Mouse (Mus musculus) hindbrain, embryonic 16.5 days (tissue): Measurements from ENCODE around the gene Plbd1. TPM values are rescaled to one million over a fixed set of nuclear protein-coding genes. Genes with fewer than 3 reads are reported as not detected.
A peak's percentile ranks its signal among the peaks of the same experiment; 100 is the strongest.

Source experiments
- ATAC-seq: fragments of 200-750 bp; cut with Nextera tagmentation; 2 replicates; pipeline ENCODE4 v1.8.0; 2017; ENCODE audit warnings: moderate TSS enrichment, moderate library complexity
- H3K27ac ChIP-seq: fragments of 300-500 bp; sonication (generic); 2 replicates; pipeline ENCODE4 v1.5.1; 2014; ENCODE audit warnings: low read depth, mild to moderate bottlenecking, control low read depth, low read length, moderate library complexity
- H3K27me3 ChIP-seq: fragments of 300-500 bp; sonication (generic); replicated peaks from 2 replicates; pipeline ENCODE4 v1.6.1; 2014; ENCODE audit warnings: low read length; ENCODE audit not compliant: control insufficient read depth, insufficient read depth
- H3K36me3 ChIP-seq: fragments of 300-500 bp; sonication (generic); 2 replicates; pipeline ENCODE4 v1.6.1; 2014; ENCODE audit warnings: mild to moderate bottlenecking, low read length, moderate library complexity, mixed read lengths; ENCODE audit not compliant: control insufficient read depth, insufficient read depth
- H3K4me1 ChIP-seq: fragments of 300-500 bp; sonication (generic); 2 replicates; pipeline ENCODE4 v1.6.1; 2014; ENCODE audit warnings: low read depth, low read length; ENCODE audit not compliant: control insufficient read depth, insufficient read depth
- H3K4me2 ChIP-seq: fragments of 300-500 bp; sonication (generic); 2 replicates; pipeline ENCODE4 v1.6.1; 2014; ENCODE audit warnings: mild to moderate bottlenecking, low read length, control low read depth, moderate library complexity
- H3K4me3 ChIP-seq: fragments of 300-500 bp; sonication (generic); 2 replicates; pipeline ENCODE4 v1.5.1; 2014; ENCODE audit warnings: mild to moderate bottlenecking, low read length, control low read depth, moderate library complexity
- H3K9ac ChIP-seq: fragments of 300-500 bp; sonication (generic); 2 replicates; pipeline ENCODE4 v1.6.1; 2014; ENCODE audit warnings: low read depth, mild to moderate bottlenecking, control low read depth, low read length, moderate library complexity
- H3K9me3 ChIP-seq: fragments of 300-500 bp; sonication (generic); 2 replicates; pipeline ENCODE4 v1.6.1; 2014; ENCODE audit warnings: mild to moderate bottlenecking, low read length, moderate library complexity; ENCODE audit not compliant: control insufficient read depth
- WGBS: fragments of 180-500 bp; shearing (Covaris S2); extraction: QIAGEN DNeasy Blood & Tissue Kit; methylation state at CpG from one replicate; pipeline ENCODE4 v1.1.7; 2014; 5-methylcytosine and 5-hydroxymethylcytosine counted together
- polyA plus RNA-seq: library from polyadenylated mRNA; unstranded; fragments of >200 nt; fragmentation: Nextera tagmentation; extraction: Ambion mirVana; gene quantifications from 2 replicates; pipeline ENCODE4 v1.2.1, GENCODE M21; 2015

Plbd1 gene
- polyA plus RNA-seq, 1 experiment from 2014 or later = 2.0 TPM

DNA sequence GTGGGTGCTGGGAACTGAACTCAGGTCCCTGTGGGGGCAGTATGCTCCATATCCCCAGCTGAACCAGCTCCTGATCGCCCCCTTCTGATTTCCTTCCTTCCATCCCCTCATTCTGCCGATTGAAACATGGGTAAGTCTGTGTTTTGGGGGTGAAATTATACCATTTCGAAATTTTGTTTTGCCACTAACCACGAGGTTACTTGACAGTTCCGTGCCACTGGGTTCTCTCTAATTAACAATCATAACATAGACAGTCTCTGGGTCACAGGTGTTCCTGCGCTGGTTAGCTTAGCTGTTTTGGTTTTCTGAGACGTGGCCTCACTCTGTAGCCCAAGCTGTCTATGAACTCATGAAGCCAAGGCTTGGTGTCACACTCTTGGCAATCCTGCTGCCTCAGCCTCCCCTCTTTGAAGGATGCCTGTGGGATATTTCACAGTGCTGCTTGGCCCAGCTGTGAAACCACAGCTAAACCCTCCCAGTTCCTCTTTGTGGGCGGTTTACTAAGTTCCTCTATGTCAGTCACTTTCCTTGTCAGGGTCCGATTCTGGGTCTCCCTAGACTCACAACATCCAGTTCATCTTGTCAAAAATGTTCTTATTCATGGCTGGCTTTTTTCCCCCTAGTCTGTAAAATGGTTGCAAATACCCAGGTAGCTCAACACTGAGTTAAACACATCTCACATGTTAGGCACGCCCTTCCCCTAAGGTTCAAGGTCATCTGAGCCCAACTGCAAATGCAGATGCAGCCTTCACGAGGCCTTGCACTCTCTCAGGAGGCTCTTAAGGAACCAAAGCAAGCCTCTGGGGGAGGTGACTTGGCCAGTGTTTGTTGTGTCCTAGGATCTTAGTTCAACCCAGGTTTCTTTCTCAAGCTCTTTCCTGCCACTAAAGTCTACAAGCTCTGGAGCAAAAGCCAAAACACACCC lies 21.9 kb upstream of the Plbd1 start:
- H3K9me3 ChIP-seq = peaks cover 2% of the 10 kb centered on the region; the same call in 1 of the 2 replicates
- no peak overlapping the region for H3K4me3 ChIP-seq
- H3K36me3 ChIP-seq = no peaks in the 10 kb centered on the region
- ATAC-seq = no peak
- H3K27me3 ChIP-seq = no peaks in the 10 kb centered on the region
- H3K4me1 ChIP-seq = no peaks in the 10 kb centered on the region
- WGBS = 89% methylated on average over 11 of the region's 11 CpGs
- no peak overlapping the region for H3K27ac ChIP-seq
- H3K4me2 ChIP-seq = no peak overlapping the region
- H3K9ac ChIP-seq = no peak overlapping the region

- H3K4me1 ChIP-seq = no peaks in the 10 kb centered on the region
- H3K9me3 ChIP-seq = peaks cover 2% of the 10 kb centered on the region; the same call in 1 of the 2 replicates
- no peak overlapping the region for H3K4me3 ChIP-seq
- H3K27ac ChIP-seq = no peak overlapping the region
- H3K27me3 ChIP-seq = no peaks in the 10 kb centered on the region
- WGBS = 47% methylated on average over 2 of the region's 2 CpGs
- no peak for ATAC-seq
- H3K9ac ChIP-seq = no peak overlapping the region
- H3K36me3 ChIP-seq = no peaks in the 10 kb centered on the region
- no peak overlapping the region for H3K4me2 ChIP-seq
These were observed 17.7 kb upstream of the Plbd1 start for GRCm38 (mm10) chr6:136679381-136679780.

- Histone ChIP-seq H3K4me2 (no peak overlapping the region), H3K4me3 (no peak overlapping the region), H3K4me1 (no peaks in the 10 kb centered on the region), H3K9me3 (no peaks in the 10 kb centered on the region), H3K9ac (no peak overlapping the region), H3K36me3 (no peaks in the 10 kb centered on the region), H3K27ac (no peak overlapping the region), H3K27me3 (no peaks in the 10 kb centered on the region)
- ATAC-seq = no peak
- WGBS = 89% methylated on average over 6 of the region's 6 CpGs
These were observed 13.2 kb upstream of the Plbd1 start for GRCm38 (mm10) chr6:136674935-136675334.

DNA sequence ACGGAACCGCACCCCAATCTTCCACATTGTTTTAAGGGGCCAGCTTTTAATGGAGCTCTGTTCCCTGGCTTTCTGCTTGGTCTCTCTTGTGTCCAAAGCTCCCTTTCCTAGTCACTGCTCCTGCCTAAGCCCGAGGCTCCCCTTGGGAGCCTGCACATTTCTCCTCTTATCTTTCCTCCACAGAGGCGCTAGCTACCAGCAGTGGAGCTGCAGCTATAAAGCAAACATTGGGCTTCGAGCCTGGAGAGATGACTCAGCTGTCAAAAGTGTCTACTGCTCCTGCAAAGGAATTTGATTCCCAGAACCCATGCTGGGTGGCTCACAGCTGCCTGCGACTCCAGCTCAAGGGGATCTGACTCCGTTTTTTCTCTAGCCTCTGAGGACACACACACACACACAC lies 10.7 kb upstream of the Plbd1 start:
- Histone ChIP-seq H3K27me3 (no peaks in the 10 kb centered on the region), H3K9ac (no peak overlapping the region), H3K27ac (no peak overlapping the region), H3K36me3 (no peaks in the 10 kb centered on the region), H3K4me2 (no peak overlapping the region), H3K4me1 (no peaks in the 10 kb centered on the region), H3K9me3 (no peaks in the 10 kb centered on the region), H3K4me3 (no peak overlapping the region)
- ATAC-seq = no peak
- 69% methylated on average over 7 of the region's 7 CpGs for WGBS

- H3K27ac ChIP-seq = no peak overlapping the region
- no peaks in the 10 kb centered on the region for H3K36me3 ChIP-seq
- no peaks in the 10 kb centered on the region for H3K9me3 ChIP-seq
- no peak for ATAC-seq
- H3K4me2 ChIP-seq = no peak overlapping the region
- no peaks in the 10 kb centered on the region for H3K27me3 ChIP-seq
- WGBS = 46% methylated on average over 5 of the region's 5 CpGs
- no peak overlapping the region for H3K9ac ChIP-seq
- H3K4me3 ChIP-seq = no peak overlapping the region
- no peaks in the 10 kb centered on the region for H3K4me1 ChIP-seq
These were observed 7.5 kb upstream of the Plbd1 start for GRCm38 (mm10) chr6:136669274-136669673.

DNA sequence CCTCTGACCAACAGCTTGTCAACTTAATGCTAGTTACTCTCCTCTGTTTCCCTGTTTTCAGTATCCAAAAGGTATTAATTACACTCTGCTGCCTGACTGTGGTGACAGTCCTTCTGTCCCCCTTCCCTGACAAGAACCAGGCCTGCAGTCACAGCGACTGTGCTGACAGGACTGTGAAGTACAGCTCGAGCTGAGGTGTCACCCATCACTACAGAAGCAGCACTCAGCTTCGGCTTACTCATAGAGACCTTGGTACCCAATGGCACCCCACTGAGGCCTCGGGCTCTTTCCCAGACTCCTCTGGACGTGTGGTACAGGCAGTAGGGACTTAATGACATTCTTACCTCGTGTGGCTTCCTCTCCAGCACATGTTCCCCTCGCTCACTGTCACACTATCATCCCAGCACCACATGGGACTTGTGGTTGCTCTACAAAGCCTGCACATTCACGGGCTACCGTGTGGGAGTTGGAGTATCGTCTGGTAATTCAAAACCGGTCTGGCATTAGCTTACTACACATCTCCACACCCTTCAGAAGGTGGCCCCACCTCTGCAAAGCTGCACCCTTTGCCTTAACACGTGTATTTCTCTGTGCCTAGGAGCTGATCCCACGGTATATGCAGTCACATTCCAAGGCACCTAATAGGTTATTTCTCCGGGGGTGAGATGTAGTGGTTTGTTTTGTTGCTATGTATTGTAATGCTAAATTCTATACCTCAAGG lies 6.7 kb upstream of the Plbd1 start:
- no peak for ATAC-seq
- no peaks in the 10 kb centered on the region; the same call in 1 of the 2 replicates for H3K27me3 ChIP-seq
- H3K9ac ChIP-seq = no peak overlapping the region
- H3K9me3 ChIP-seq = no peaks in the 10 kb centered on the region
- no peak overlapping the region for H3K4me3 ChIP-seq
- no peak overlapping the region for H3K27ac ChIP-seq
- WGBS = 62% methylated on average over 14 of the region's 14 CpGs
- H3K4me2 ChIP-seq = no peak overlapping the region
- no peaks in the 10 kb centered on the region for H3K4me1 ChIP-seq
- H3K36me3 ChIP-seq = no peaks in the 10 kb centered on the region

DNA sequence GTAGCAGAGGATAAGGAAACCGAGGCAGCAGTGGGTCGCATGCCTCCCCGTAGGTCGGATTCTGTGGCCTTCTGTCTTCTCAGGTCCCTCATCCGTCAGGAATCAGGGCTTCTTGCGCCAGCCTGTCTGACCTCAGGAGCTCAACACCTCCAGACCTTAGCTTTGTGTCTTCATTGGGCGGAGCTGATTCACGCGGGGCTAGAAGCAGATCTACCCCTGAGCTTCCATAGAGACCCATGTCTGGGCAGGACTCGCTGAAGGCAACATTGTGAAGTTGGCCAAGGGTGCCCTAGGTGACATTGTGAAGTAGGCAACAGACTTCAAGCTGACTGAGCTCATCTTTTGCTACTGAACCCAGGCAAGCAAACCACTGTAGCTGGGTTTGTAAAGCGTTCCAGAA lies 335 bp upstream of the Plbd1 start:
- peaks cover 5% of the 10 kb centered on the region for H3K4me1 ChIP-seq
- no peak overlapping the region for H3K4me3 ChIP-seq
- no peak overlapping the region; the same call in 1 of the 2 replicates for H3K4me2 ChIP-seq
- peaks cover 15% of the 10 kb centered on the region for H3K27me3 ChIP-seq
- H3K36me3 ChIP-seq = no peaks in the 10 kb centered on the region
- H3K9ac ChIP-seq = no peak overlapping the region
- ATAC-seq = no peak
- H3K9me3 ChIP-seq = no peaks in the 10 kb centered on the region
- no peak overlapping the region for H3K27ac ChIP-seq
- WGBS = 23% methylated on average over 11 of the region's 11 CpGs

- H3K9ac ChIP-seq = peak overlapping the region; percentile 17; the same call in 1 of the 2 replicates
- peak overlapping the region; percentile 26 for H3K4me3 ChIP-seq
- peaks cover 5% of the 10 kb centered on the region for H3K4me1 ChIP-seq
- H3K27ac ChIP-seq = no peak overlapping the region
- H3K36me3 ChIP-seq = no peaks in the 10 kb centered on the region
- WGBS = 21% methylated on average over 33 of the region's 34 CpGs
- no peak for ATAC-seq
- no peaks in the 10 kb centered on the region for H3K9me3 ChIP-seq
- peak overlapping the region; percentile 50 for H3K4me2 ChIP-seq
- peaks cover 15% of the 10 kb centered on the region for H3K27me3 ChIP-seq
These were observed 660 bp downstream of the Plbd1 start for GRCm38 (mm10) chr6:136660831-136661705.
